Mouse (Mus musculus) megakaryocyte, embryonic 14.5 days (primary cell): ENCODE data around the gene Gm49392. TPM values are rescaled to one million over a fixed set of nuclear protein-coding genes. Genes with fewer than 3 reads are reported as not detected.
"Not testable (repeated sequence)": the region's sequence is repeated elsewhere in the genome, so short reads cannot be mapped to it uniquely, and the experiment has no call there.

ENCODE experiments used
- H3K27me3 ChIP-seq: replicated peaks from 2 replicates; pipeline ENCODE3; 2012; ENCODE audit warnings: inconsistent platforms
- H3K36me3 ChIP-seq: replicated peaks from 2 replicates; pipeline ENCODE3; 2012; ENCODE audit warnings: low read length, inconsistent platforms, mixed read lengths
- H3K4me1 ChIP-seq: 2 replicates; pipeline ENCODE4 v1.6.1; 2012; ENCODE audit warnings: inconsistent platforms
- H3K4me3 ChIP-seq: replicated peaks from 2 replicates; pipeline ENCODE3; 2012; ENCODE audit warnings: moderate library complexity, mild to moderate bottlenecking, inconsistent platforms
- H3K9me3 ChIP-seq: 2 replicates; pipeline ENCODE4 v1.6.1; 2012; ENCODE audit warnings: inconsistent platforms
- FLI1 ChIP-seq: IDR thresholded peaks from 2 replicates; pipeline ENCODE4 v1.6.1; 2012; ENCODE audit warnings: low read length, inconsistent platforms, mixed read lengths
- GATA1 ChIP-seq: IDR thresholded peaks from 3 replicates; pipeline ENCODE4 v1.6.1; 2012; ENCODE audit warnings: mixed read lengths, low read length, inconsistent platforms, borderline replicate concordance
- polyA plus RNA-seq: library from polyadenylated mRNA; stranded (reverse); fragments of >175 nt; gene quantifications from 2 replicates; pipeline ENCODE4 v1.2.3, GENCODE M21; 2012; ENCODE audit warnings: low replicate concordance; ENCODE audit not compliant: insufficient read depth

Gm49392 gene
- 3.3 and 11.0 TPM in 2 replicates for polyA plus RNA-seq

- H3K36me3 ChIP-seq: peaks cover 26% of the 10 kb centered on the region
- H3K27me3 ChIP-seq, H3K9me3 ChIP-seq: not testable (repeated sequence)
- H3K4me1 ChIP-seq: peaks cover 71% of the 10 kb centered on the region
- peak within 1 kb of the TSS; percentile 90 for H3K4me3 ChIP-seq
These were observed at the start of gene Gm49392 for GRCm38 (mm10) chr13:60896794-60897193. Gene Gm49392 (minus strand): TSS chr13:60896894.

GRCm38 (mm10) chr13:60941884-60942283 is 45.2 kb upstream of the Gm49392 start, which contains the start of gene Tpbpa:
Gene Tpbpa (minus strand): TSS chr13:60941984.
- H3K4me1 ChIP-seq: peaks cover 47% of the 10 kb centered on the region
- H3K36me3 ChIP-seq, H3K27me3 ChIP-seq, H3K4me3 ChIP-seq, H3K9me3 ChIP-seq: not testable (repeated sequence)

GRCm38 (mm10) chr13:60936500-60936901 is 39.8 kb upstream of the Gm49392 start, which contains the start of the genes Gm49391 and Ctla2a:
Gene Gm49391 (minus strand): TSS chr13:60936571.
Gene Ctla2a (minus strand): TSS chr13:60936625.
- Histone ChIP-seq H3K27me3 (no peaks in the 10 kb centered on the region), H3K9me3 (no peaks in the 10 kb centered on the region), H3K4me1 (peaks cover 57% of the 10 kb centered on the region), H3K36me3 (peaks cover 10% of the 10 kb centered on the region), H3K4me3 (peak within 1 kb of the TSS; percentile 92)
- TF ChIP-seq GATA1 (peak; percentile 85; the same call in 2 of the 3 replicates), FLI1 (no peak; the same call in 1 of the 2 replicates)

- not testable (repeated sequence) for H3K27me3 ChIP-seq, H3K36me3 ChIP-seq, H3K9me3 ChIP-seq
- H3K4me3 ChIP-seq: peak within 1 kb of the TSS; percentile 92
- H3K4me1 ChIP-seq: peaks cover 52% of the 10 kb centered on the region
These were observed 38.8 kb upstream of the Gm49392 start, which contains the start of gene Gm49393 for GRCm38 (mm10) chr13:60935490-60935889. Gene Gm49393 (minus strand): TSS chr13:60935590.

- peaks cover 22% of the 10 kb centered on the region for H3K4me1 ChIP-seq
- not testable (repeated sequence) for H3K27me3 ChIP-seq, H3K9me3 ChIP-seq, H3K4me3 ChIP-seq, H3K36me3 ChIP-seq
These were observed 8.1 kb upstream of the Gm49392 start, which contains the start of gene Tpbpb for GRCm38 (mm10) chr13:60904780-60905179. Gene Tpbpb (minus strand): TSS chr13:60904880.

- peaks cover 26% of the 10 kb centered on the region for H3K36me3 ChIP-seq
- TF ChIP-seq GATA1: peak; percentile 67; the same call in 1 of the 3 replicates
- peak; percentile 88 for TF ChIP-seq FLI1
- H3K4me3 ChIP-seq: peak within 1 kb of the TSS; percentile 90
These were observed 634 bp upstream of the Gm49392 start, which contains the start of gene Ctla2b for GRCm38 (mm10) chr13:60897328-60897727. Gene Ctla2b (minus strand): TSS chr13:60897447.

GRCm38 (mm10) chr13:60895406-60896160 is 1.1 kb downstream of the Gm49392 start:
- Histone ChIP-seq H3K27me3 (no peaks in the 10 kb centered on the region), H3K36me3 (peaks cover 31% of the 10 kb centered on the region), H3K4me3 (peak overlapping the region; percentile 89), H3K4me1 (peaks cover 69% of the 10 kb centered on the region), H3K9me3 (no peaks in the 10 kb centered on the region)
- TF ChIP-seq GATA1: no peak
- no peak for TF ChIP-seq FLI1

More at GRCm38 (mm10) chr13:60897328-60897727, 634 bp upstream of the Gm49392 start, which contains the start of gene Ctla2b:
- no peaks in the 10 kb centered on the region for H3K27me3 ChIP-seq
- H3K4me1 ChIP-seq: peaks cover 66% of the 10 kb centered on the region
- H3K9me3 ChIP-seq: no peaks in the 10 kb centered on the region

- Histone ChIP-seq H3K27me3 (no peaks in the 10 kb centered on the region), H3K36me3 (peaks cover 40% of the 10 kb centered on the region), H3K4me3 (no peak overlapping the region), H3K9me3 (no peaks in the 10 kb centered on the region), H3K4me1 (peaks cover 51% of the 10 kb centered on the region)
- TF ChIP-seq FLI1 (no peak), GATA1 (no peak)
These were observed 4.4 kb downstream of the Gm49392 start for GRCm38 (mm10) chr13:60892301-60892700.

GRCm38 (mm10) chr13:60864281-60864680 is 32.4 kb downstream of the Gm49392 start, which contains the start of gene 4930486L24Rik:
Gene 4930486L24Rik (minus strand): TSS chr13:60864475.
- Histone ChIP-seq H3K4me1 (peaks cover 20% of the 10 kb centered on the region), H3K27me3 (no peaks in the 10 kb centered on the region), H3K9me3 (no peaks in the 10 kb centered on the region), H3K4me3 (no peak within 1 kb of the TSS), H3K36me3 (peaks cover 2% of the 10 kb centered on the region)
- TF ChIP-seq GATA1 (no peak), FLI1 (no peak)

GRCm38 (mm10) chr13:60848241-60849120 is 48.2 kb downstream of the Gm49392 start:
- H3K36me3 ChIP-seq: peaks cover 16% of the 10 kb centered on the region
- no peaks in the 10 kb centered on the region for H3K9me3 ChIP-seq
- no peak for TF ChIP-seq FLI1
- no peak for TF ChIP-seq GATA1
- peaks cover 31% of the 10 kb centered on the region for H3K4me1 ChIP-seq
- no peak overlapping the region for H3K4me3 ChIP-seq
- H3K27me3 ChIP-seq: no peaks in the 10 kb centered on the region
